Mouse (Mus musculus): Measurements from ENCODE around the gene Spdef.

The Spdef gene

GRCm38 (mm10) chr17:27705661-27706060 lies 23.1 kb downstream of the Spdef start:
- no peak for TF ChIP-seq GATA4 (IDR thresholded peaks at IDR 0.05; ENCODE audit: insufficient replicate concordance, low read length)

GRCm38 (mm10) chr17:27703961-27704621 lies 24.7 kb downstream of the Spdef start:
- TF ChIP-seq GATA4 (IDR thresholded peaks at IDR 0.05; ENCODE audit: insufficient replicate concordance, low read length), result no peak

GRCm38 (mm10) chr17:27702518-27702917 lies 26.2 kb downstream of the Spdef start:
- TF ChIP-seq GATA4 (IDR thresholded peaks at IDR 0.05; ENCODE audit: insufficient replicate concordance, low read length), result no peak

DNA sequence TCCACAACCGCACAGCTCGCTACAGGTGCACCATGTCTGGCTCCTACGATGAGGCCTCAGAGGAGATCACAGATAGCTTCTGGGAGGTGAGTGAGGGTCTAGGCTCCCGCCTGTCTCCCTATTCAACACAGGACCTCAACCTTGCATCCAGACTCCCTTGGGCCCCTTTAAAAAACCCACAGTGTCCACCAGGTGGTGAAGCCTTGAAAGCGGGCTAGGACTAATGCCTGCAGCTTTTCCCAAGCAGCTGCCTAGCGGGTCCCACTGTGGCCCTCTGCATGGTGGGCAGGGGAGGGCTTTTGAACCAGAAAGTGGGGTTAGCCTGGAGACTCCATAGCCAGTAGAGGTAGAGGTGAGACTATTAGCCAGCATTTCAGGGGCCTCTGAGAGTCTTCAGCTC lies 26.9 kb downstream of the Spdef start:
- no peak for TF ChIP-seq GATA4 (IDR thresholded peaks at IDR 0.05; ENCODE audit: insufficient replicate concordance, low read length)

- TF ChIP-seq GATA4 (IDR thresholded peaks at IDR 0.05; ENCODE audit: insufficient replicate concordance, low read length), result no peak
Observed at GRCm38 (mm10) chr17:27700812-27701211, 27.9 kb downstream of the Spdef start.

DNA sequence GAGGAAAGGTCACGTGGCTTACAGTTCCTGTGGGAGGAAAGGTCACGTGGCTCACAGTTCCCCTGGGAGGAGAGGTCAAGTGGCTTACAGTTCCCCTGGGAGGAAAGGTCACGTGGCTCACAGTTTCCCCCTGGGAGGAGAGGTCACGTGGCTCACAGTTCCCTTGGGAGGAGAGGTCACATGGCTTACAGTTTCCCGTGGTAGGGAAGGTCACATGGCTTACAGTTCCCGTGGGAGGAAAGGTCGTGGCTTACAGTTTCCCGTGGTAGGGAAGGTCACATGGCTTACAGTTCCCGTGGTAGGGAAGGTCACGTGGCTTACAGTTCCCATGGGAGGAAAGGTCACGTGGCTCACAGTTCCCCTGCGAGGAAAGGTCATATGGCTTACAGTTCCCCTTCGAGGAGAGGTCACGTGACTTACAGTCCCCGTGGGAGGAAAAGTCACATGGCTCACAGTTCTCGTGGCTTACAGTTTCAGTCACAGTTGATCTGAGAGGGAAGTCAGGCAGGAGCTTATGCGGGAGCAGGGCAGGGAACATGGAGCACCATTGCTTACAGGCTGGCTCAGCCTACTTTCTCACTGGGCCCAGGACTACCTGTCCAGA lies 29.0 kb downstream of the Spdef start:
- no peak for TF ChIP-seq GATA4 (IDR thresholded peaks at IDR 0.05; ENCODE audit: insufficient replicate concordance, low read length)

- TF ChIP-seq GATA4 (IDR thresholded peaks at IDR 0.05; ENCODE audit: insufficient replicate concordance, low read length), result no peak
Observed at GRCm38 (mm10) chr17:27690993-27691693, 37.6 kb downstream of the Spdef start.

DNA sequence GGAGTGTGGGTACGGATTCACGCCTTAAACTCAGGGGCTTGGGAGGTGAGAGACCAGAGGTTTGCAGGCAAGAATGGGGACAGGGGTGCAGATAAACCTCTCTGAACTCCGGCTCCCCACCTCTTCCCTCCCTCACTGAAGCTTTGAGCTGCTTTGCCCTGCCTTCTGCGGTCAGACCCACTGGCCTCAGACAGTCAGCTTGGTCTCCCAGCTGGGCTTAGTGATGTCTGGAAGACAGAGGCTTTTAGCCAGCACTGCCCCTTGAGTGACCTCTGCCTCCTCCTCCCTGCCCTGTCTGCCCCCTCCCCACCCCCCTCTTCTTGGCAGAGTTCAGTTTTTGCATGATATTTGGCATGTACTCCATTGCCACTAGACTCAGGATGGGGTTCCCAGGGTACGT lies 42.4 kb downstream of the Spdef start:
- TF ChIP-seq GATA4 (IDR thresholded peaks at IDR 0.05; ENCODE audit: insufficient replicate concordance, low read length), result no peak

DNA sequence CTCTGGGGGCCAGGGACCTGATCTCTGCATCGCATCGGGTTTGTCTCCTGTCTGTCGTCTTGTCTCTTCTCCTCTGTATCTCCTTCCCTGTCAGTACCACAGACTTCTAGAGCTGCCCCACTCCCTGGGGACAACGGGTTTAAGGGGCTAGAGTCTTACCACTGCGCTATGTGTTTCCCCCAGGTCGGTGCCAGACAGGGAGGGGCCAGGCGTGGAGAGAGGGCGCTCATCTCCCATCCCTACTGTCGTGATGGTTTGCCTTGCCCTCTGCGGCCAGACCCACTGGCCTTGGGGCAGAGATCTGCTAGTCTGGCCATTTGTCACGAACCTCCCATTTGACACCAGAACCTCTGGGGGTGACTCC lies 43.2 kb downstream of the Spdef start:
- TF ChIP-seq GATA4 (IDR thresholded peaks at IDR 0.05; ENCODE audit: insufficient replicate concordance, low read length), result no peak

DNA sequence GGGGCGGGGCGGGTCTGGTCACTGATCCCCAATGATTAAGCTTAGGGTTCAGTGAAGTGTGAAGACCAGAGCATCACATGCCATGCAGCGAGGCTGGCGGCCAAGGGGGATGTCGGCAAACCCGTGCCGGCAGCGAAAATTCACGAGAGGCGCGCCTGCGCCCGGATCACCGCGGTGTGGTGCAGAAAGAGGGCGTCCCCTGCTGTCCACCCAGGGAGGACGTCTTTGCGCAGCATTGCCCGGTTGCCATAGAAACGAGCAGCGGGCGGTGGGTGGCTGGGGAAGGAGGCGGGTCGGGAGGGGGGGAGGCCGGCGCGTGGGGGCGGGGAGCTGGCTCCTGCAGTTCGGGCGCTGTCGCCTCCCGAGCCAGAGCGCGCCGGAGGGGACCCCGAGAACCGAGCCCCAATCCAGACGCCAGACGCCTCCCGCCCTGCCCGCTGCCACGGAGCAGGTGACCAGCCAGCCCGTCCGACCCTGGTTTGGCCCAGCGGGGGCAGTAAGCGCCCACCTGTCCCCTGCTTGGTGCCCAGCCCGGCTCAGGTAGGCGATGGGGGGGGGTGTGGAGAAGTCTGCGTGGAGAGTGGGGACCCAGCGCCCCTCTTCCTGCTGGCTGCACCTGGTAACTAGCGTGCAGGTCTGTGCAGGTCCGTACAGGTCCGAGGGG lies 43.7 kb downstream of the Spdef start:
- TF ChIP-seq GATA4 (IDR thresholded peaks at IDR 0.05; ENCODE audit: insufficient replicate concordance, low read length), result no peak

DNA sequence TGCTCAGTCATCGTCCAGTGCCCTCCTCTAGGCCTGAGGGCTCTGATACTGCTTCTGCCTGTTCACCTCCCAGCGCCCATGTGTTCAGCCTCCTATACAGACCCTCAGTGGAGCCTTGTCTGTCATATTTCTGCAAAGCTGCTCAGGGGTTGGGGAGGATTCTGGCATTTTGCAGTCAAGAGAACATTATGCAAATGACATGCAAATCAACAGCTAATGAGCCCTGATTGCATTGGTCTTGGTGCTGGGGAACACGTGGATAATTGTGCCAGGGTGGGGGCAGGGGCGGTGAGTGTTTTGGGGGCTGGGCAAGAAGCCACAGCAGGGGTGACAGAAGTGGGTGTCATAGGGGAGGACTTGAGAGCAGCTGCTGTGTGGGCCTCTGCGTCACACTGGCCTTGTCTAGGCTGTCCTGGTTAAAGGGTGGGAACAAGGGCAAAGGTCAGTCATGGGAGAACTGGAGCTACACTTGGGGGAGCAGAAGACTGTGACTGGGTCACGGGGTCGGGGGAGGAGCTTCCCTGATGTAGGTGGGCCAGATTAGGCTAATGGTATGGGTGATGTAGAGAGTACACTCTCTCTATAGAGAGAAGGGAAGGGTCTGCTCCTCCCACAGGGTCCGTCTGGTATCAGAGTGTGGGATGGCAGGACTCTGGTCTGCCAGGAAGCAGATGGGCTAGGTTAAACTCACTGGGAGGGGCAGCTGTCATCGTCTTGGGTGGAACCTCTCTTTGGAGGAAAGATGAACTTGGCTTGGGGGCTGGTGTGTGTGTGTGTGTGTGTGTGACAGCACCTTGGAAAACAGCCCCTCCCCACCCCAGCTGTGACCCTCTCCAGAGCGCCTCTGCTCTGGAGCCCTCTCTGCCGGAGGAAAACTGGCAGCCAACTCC lies 49.6 kb downstream of the Spdef start:
- TF ChIP-seq GATA4 (IDR thresholded peaks at IDR 0.05; ENCODE audit: insufficient replicate concordance, low read length), result no peak

GRCm38 (mm10) chr17:27677756-27678155 lies 51.0 kb downstream of the Spdef start:
- no peak for TF ChIP-seq GATA4 (IDR thresholded peaks at IDR 0.05; ENCODE audit: insufficient replicate concordance, low read length)

- TF ChIP-seq GATA4 (IDR thresholded peaks at IDR 0.05; ENCODE audit: insufficient replicate concordance, low read length), result no peak
Observed at GRCm38 (mm10) chr17:27676270-27676669, 52.5 kb downstream of the Spdef start.

- no peak for TF ChIP-seq GATA4 (IDR thresholded peaks at IDR 0.05; ENCODE audit: insufficient replicate concordance, low read length)
Observed at GRCm38 (mm10) chr17:27675453-27675852, 53.3 kb downstream of the Spdef start.

GRCm38 (mm10) chr17:27673945-27674344 lies 54.8 kb downstream of the Spdef start:
- no peak for TF ChIP-seq GATA4 (IDR thresholded peaks at IDR 0.05; ENCODE audit: insufficient replicate concordance, low read length)
